Mouse (Mus musculus): ENCODE results near the gene Hdgfl2.

DNA sequence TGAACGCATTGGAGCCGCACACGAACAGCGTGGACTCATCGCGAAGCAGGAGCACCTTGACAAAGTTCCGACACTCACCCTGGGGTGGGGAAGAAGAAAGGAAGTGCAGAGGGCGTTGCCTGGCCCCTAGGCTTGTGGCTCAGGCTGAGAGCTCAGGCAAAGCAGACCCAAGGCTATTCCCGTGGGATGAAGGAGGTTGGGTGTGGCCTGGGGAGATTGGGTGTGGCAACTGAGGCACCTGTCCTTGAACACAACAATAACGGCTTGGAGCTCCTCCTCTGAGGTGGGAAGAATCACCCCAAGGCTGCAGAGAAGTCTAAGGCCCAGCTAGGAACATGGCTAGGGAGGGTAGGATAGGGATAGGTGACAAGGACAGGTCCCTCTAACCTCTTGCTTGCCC lies 51.7 kb downstream of the Hdgfl2 start:
- no peak for TF ChIP-seq CTCF (IDR thresholded peaks at IDR 0.05; ENCODE audit: low read depth, low read length)
- no peak for TF ChIP-seq POLR2A (IDR thresholded peaks at IDR 0.05; ENCODE audit: extremely low read depth, insufficient read depth, low read length)
